Mouse (Mus musculus) Patski (cell line): Measurements from ENCODE around the gene Zfp599. TPM values are rescaled to one million over a fixed set of nuclear protein-coding genes. Genes with fewer than 3 reads are reported as not detected.

ENCODE experiments used
- ATAC-seq: fragments of 100-300 bp; one replicate; pipeline ENCODE4 v1.8.0; 2021
- CTCF ChIA-PET: fragments of 350-600 bp; sonication (Branson Sonifier 250); formaldehyde crosslinking; loops from one replicate; lab custom pipeline; 2022; ENCODE audit warnings: inconsistent platforms; lab: Charles Lee
- POLR2A ChIA-PET: fragments of 350-600 bp; sonication (Branson Sonifier 250); formaldehyde crosslinking; loops from one replicate; lab custom pipeline; 2022; ENCODE audit warnings: antibody characterized with exemption, inconsistent platforms; lab: Charles Lee
- DNase-seq: peaks from one replicate; pipeline ENCODE4 v3.0.0-alpha.2; 2011; ENCODE audit warnings: low read depth, low spot score
- H3K27me3 ChIP-seq: fragments of 371-371 bp; one replicate; pipeline ENCODE4 v1.5.1; 2021
- CTCF ChIP-seq: fragments of 100-300 bp; IDR thresholded peaks from one replicate; pipeline ENCODE4 v1.5.1; 2021
- in situ Hi-C: fragments of 300-500 bp; cut with MboI; formaldehyde crosslinking; loops from 3 replicates; pipeline ENCODE4 v1.11.1; 2018; ENCODE audit warnings: low pct_unique_long_range_greater_than_20kb, mixed read lengths
- polyA plus RNA-seq: library from polyadenylated mRNA; unstranded; gene quantifications from one replicate; pipeline ENCODE4 v1.2.3, GENCODE M21; 2021

Gene Zfp599
- polyA plus RNA-seq, 1 experiment from 2014 or later, result 0.27 TPM

GRCm38 (mm10) chr9:22224536-22225503, 34.9 kb downstream of the Zfp599 start:
- CTCF ChIA-PET, result interaction anchor here (1.0 kb wide), 2 partner anchors 53 to 61 kb away, joined by 3 read pairs; no protein-coding TSS in a partner anchor
- in situ Hi-C loops, result loop anchor here (5.0 kb wide), 2 partner anchors 68 to 187 kb away; partner anchors contain the start of genes 9530077C05Rik and Pigyl
- POLR2A ChIA-PET, result interaction anchor here (0.6 to 1.1 kb wide), 7 partner anchors 61 to 894 kb away, joined by 3 to 9 read pairs (median 4); partner anchors contain the start of gene Pigyl
- DNase-seq, result no peak
- no peak for ATAC-seq
- no peaks in the 10 kb centered on the region for H3K27me3 ChIP-seq
- no peak for TF ChIP-seq CTCF

- no peaks in the 10 kb centered on the region for H3K27me3 ChIP-seq
- in situ Hi-C loops, result no loop called here
- ATAC-seq (no peak), DNase-seq (no peak)
- no peak for TF ChIP-seq CTCF
- CTCF ChIA-PET, result no interaction called here
- POLR2A ChIA-PET, result no interaction called here
These were observed 35.6 kb downstream of the Zfp599 start for GRCm38 (mm10) chr9:22224066-22224465.

DNA sequence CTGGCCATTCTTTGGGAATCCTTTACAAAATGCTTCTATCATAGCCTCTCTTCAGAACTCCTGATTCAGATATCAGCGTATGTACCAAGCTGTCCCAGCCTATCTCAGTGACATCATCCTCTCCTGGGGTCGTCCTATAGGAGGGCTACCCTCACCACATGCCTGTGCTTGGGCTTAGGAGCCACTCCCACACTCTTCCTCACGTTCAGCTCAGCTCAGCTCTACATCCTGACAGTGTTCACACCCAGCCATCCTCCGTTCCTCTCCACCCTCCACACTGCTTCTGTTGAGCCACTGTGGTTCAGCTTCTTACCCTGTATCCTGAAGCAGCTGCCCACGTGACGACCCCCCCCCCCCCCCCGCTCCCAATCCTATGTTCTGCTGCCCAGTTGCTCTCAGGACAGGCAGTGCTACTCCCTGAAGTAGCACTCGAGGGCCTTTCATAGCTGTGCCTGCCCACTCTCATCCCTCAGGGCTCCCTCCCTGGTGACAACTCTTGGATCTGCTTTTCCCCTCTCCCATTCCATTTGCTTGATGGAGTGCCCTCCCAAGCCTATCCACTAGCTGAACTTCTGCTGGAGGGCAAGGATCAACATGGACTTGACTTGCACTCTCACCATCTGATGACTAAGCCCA, 41.7 kb downstream of the Zfp599 start:
- H3K27me3 ChIP-seq, result no peaks in the 10 kb centered on the region
- ChIA-PET POLR2A (interaction anchor here (0.7 kb wide), 1 partner anchor 169 kb away, joined by 3 read pairs; no protein-coding TSS in a partner anchor), CTCF (no interaction called here)
- TF ChIP-seq CTCF, result no peak
- in situ Hi-C loops, result no loop called here
- peak; percentile 49 for ATAC-seq
- DNase-seq, result no peak

DNA sequence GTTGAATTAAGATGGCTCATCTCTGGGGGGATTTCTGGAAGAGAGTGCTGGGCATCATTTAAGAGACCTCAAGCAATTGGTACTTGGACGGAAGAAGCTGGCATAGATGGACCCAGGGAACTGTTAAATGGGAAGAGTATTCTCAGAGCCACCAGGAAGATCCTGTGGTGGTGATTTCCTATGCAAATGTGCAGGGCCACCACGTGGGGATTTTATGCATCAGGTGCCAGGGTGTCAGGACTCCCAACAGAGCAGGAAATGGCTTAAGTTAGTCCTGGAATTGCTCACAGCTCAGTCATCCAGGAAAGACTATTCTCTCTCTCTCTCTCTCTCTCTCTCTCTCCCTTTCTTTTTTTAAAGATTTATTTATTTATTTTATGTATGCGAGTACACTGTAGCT, 43.0 kb downstream of the Zfp599 start:
- CTCF ChIA-PET, result no interaction called here

DNA sequence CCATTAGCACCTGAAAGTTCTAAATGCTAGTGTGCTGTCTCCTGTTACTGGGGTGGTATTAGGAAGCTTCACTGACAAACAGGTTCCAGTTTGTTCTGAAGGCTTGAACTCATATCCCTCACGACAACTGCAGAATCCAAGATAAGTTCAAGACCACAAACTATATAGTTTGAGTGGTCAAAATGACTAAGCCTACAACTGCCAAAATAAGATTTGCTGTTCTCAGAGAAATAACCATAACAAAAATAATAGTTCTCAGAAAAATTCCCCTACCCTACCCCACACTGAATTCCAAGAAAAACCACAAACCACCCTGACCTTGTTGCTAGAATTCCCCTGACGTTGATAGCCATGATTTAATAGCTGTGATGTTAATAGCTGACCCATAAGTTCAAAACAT, 45.1 kb downstream of the Zfp599 start:
- ChIA-PET CTCF (interaction anchor here (1.7 to 2.1 kb wide), 2 partner anchors 9 to 10 kb away, joined by 5 read pairs; no protein-coding TSS in a partner anchor), POLR2A (no interaction called here)
- in situ Hi-C loops, result no loop called here
- no peak for ATAC-seq
- no peak for TF ChIP-seq CTCF
- H3K27me3 ChIP-seq, result no peaks in the 10 kb centered on the region
- no peak for DNase-seq

More for the DNA sequence above, 43.0 kb downstream of the Zfp599 start:
- DNase-seq (peak; percentile 67), ATAC-seq (peak; percentile 49)
- peak; percentile 6 for TF ChIP-seq CTCF
- POLR2A ChIA-PET, result no interaction called here
- H3K27me3 ChIP-seq, result no peaks in the 10 kb centered on the region
- in situ Hi-C loops, result no loop called here

DNA sequence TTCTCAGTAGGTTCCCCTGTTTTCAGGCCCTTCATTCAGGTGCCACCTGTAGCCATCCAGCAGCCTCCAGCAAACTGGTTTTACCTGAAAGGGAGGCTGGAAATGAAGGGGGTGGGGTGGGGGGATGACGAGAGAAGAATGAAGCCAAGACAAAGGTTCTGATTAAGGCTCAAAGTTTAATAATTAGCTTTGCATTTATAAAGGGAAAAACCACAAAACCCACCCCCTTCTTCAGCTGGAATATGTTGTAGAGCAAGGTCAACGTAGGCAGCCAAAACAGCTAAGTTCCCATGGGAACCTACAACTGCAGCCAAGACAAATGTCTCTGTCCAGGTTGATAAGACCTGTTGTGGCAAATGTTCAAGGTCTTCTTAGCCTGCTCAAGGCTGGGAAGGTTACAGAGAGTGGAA, 45.9 kb downstream of the Zfp599 start:
- DNase-seq (peak; percentile 68), ATAC-seq (no peak)
- ChIA-PET POLR2A (no interaction called here), CTCF (interaction anchor here (1.7 to 2.1 kb wide), 2 partner anchors 8 to 10 kb away, joined by 5 read pairs; no protein-coding TSS in a partner anchor)
- TF ChIP-seq CTCF, result no peak
- no peaks in the 10 kb centered on the region for H3K27me3 ChIP-seq
- in situ Hi-C loops, result no loop called here

Other genes with a start within 250 kb of the Zfp599 start
- gene Elavl3, start 207.9 kb downstream of the Zfp599 start, polyA plus RNA-seq, result 0.10 TPM
- gene Gm49318, start 188.6 kb downstream of the Zfp599 start, polyA plus RNA-seq, result not detected
- gene Zfp653, start 188.5 kb downstream of the Zfp599 start, polyA plus RNA-seq, result 10.9 TPM
- 44.3 TPM for gene Ecsit, start 174.5 kb downstream of the Zfp599 start, polyA plus RNA-seq
- gene Cnn1, start 160.7 kb downstream of the Zfp599 start, polyA plus RNA-seq, result 408 TPM
- 123 TPM for gene Elof1, start 142.7 kb downstream of the Zfp599 start, polyA plus RNA-seq
- not detected for gene Acp5, start 124.2 kb downstream of the Zfp599 start, polyA plus RNA-seq
- gene Pigyl, start 103.0 kb downstream of the Zfp599 start, polyA plus RNA-seq, result 72.3 TPM
- gene Zfp872, start 71.8 kb downstream of the Zfp599 start, polyA plus RNA-seq, result not detected
- 32.9 TPM for gene Zfp809, start 34.2 kb downstream of the Zfp599 start, polyA plus RNA-seq
- 12.5 TPM for gene Zfp810, start 47.8 kb upstream of the Zfp599 start, polyA plus RNA-seq
- 87.6 TPM for gene Anln, start 129.3 kb upstream of the Zfp599 start, polyA plus RNA-seq
- 12.7 TPM for gene 9530077C05Rik, start 151.6 kb upstream of the Zfp599 start, polyA plus RNA-seq
- gene Gm17545, start 194.4 kb upstream of the Zfp599 start, polyA plus RNA-seq, result not detected
- gene Rp9, start 209.8 kb upstream of the Zfp599 start, polyA plus RNA-seq, result 59.1 TPM
- 12.8 TPM for gene Bbs9, start 215.8 kb upstream of the Zfp599 start, polyA plus RNA-seq